Mouse (Mus musculus) central nervous system, embryonic 14 days (tissue): ENCODE measurements around the gene Gm21900. TPM values are rescaled to one million over a fixed set of nuclear protein-coding genes. Genes with fewer than 3 reads are reported as not detected.

ENCODE experiments used
- polyA plus RNA-seq: library from polyadenylated mRNA; depleted of rRNA; stranded (reverse); fragments of >200 nt; gene quantifications from 2 replicates; pipeline ENCODE4 v1.2.3, GENCODE M21; 2012; rRNA removed

Gene Gm21900
- not detected in 2 replicates for polyA plus RNA-seq

DNA sequence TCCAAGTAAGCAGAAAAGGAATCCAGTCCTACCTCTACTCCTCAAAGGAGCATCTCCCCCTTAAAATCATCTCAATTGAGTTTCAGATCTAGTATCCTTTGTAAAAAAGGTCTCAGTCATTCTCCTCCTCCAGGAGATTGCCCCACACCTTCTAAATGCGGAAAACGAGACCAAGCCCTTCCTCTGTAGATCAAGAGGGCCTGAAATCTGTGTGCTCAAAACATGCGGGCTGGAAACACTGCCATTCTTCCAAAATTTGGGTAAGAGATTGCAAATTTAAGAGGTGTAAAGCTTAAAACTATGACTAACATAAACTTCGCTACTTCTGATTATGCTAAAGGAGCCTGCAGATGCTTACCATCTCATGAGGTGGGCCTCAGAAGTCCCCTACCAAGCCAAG is at the start of gene Gm21900:
Gene Gm21900 (plus strand): TSS at position 301 of the 400 bp plus-strand sequence.

Other genes with a start within 250 kb of the Gm21900 start
- gene Gm28510, start 203.6 kb upstream of the Gm21900 start, polyA plus RNA-seq = not detected in 2 replicates
- not detected in 2 replicates for gene Gm20737, start 80.3 kb upstream of the Gm21900 start, polyA plus RNA-seq
- gene Gm21775, start 62.9 kb upstream of the Gm21900 start, polyA plus RNA-seq = not detected in 2 replicates
- not detected in 2 replicates for gene Gm20777, start 136.1 kb downstream of the Gm21900 start, polyA plus RNA-seq